Mouse (Mus musculus): Measurements from ENCODE around the gene Crabp2.
"Not testable (repeated sequence)": the region's sequence is repeated elsewhere in the genome, so short reads cannot be mapped to it uniquely, and the experiment has no call there.

The Crabp2 gene

GRCm38 (mm10) chr3:87948378-87949265, at the start of gene Crabp2:
Gene Crabp2 (plus strand): TSS chr3:87948666.
- no peak for DNase-seq

GRCm38 (mm10) chr3:87899266-87899665, 49.2 kb upstream of the Crabp2 start:
- no peak for DNase-seq

- DNase-seq = no peak
Measured at GRCm38 (mm10) chr3:87899776-87900175, 48.7 kb upstream of the Crabp2 start.

GRCm38 (mm10) chr3:87901036-87901624, 47.3 kb upstream of the Crabp2 start:
- no peak for DNase-seq

GRCm38 (mm10) chr3:87901959-87902358, 46.5 kb upstream of the Crabp2 start:
- not testable (repeated sequence) for DNase-seq

- no peak for DNase-seq
Measured at GRCm38 (mm10) chr3:87903821-87904220, 44.6 kb upstream of the Crabp2 start.

- peak; percentile 91 for DNase-seq
Measured at GRCm38 (mm10) chr3:87905880-87906485, 42.5 kb upstream of the Crabp2 start, which contains the start of gene Hdgf. Gene Hdgf (plus strand): TSS chr3:87906321.

- peak; percentile 20 to 35 for DNase-seq
Measured at GRCm38 (mm10) chr3:87906601-87906980, 41.9 kb upstream of the Crabp2 start.

- DNase-seq = peak in 1 of 2 experiments; percentile 29
Measured at GRCm38 (mm10) chr3:87906981-87907857, 41.2 kb upstream of the Crabp2 start.

GRCm38 (mm10) chr3:87907906-87908305, 40.6 kb upstream of the Crabp2 start:
- no peak for DNase-seq

- DNase-seq = no peak
Measured at GRCm38 (mm10) chr3:87909381-87909780, 39.1 kb upstream of the Crabp2 start.

GRCm38 (mm10) chr3:87909874-87910273, 38.6 kb upstream of the Crabp2 start:
- DNase-seq = no peak

- DNase-seq = peak; percentile 26 to 47
Measured at GRCm38 (mm10) chr3:87910573-87911141, 37.8 kb upstream of the Crabp2 start.

- no peak for DNase-seq
Measured at GRCm38 (mm10) chr3:87913491-87913890, 35.0 kb upstream of the Crabp2 start.

GRCm38 (mm10) chr3:87913891-87914290, 34.6 kb upstream of the Crabp2 start:
- DNase-seq = no peak

- DNase-seq = no peak
Measured at GRCm38 (mm10) chr3:87916990-87917389, 31.5 kb upstream of the Crabp2 start.

- no peak for DNase-seq
Measured at GRCm38 (mm10) chr3:87918551-87918950, 29.9 kb upstream of the Crabp2 start.

GRCm38 (mm10) chr3:87919336-87920108, 28.9 kb upstream of the Crabp2 start, which contains the start of gene Mrpl24:
Gene Mrpl24 (plus strand): TSS chr3:87919506.
- DNase-seq = peak; percentile 43 to 64

GRCm38 (mm10) chr3:87920270-87920943, 28.1 kb upstream of the Crabp2 start:
- DNase-seq = no peak

GRCm38 (mm10) chr3:87924996-87925395, 23.5 kb upstream of the Crabp2 start:
- DNase-seq = no peak

GRCm38 (mm10) chr3:87927452-87927851, 21.0 kb upstream of the Crabp2 start:
- no peak for DNase-seq
